Mouse (Mus musculus) MEL (cell line): ENCODE results near the gene 2900011O08Rik. TPM values are rescaled to one million over a fixed set of nuclear protein-coding genes. Genes with fewer than 3 reads are reported as not detected.

ENCODE experiments used
- DNase-seq: peaks from one replicate; pipeline ENCODE4 v3.0.0; 2011; ENCODE audit warnings: low read depth, low spot score
- H3K27ac ChIP-seq: 2 replicates; pipeline ENCODE4 v1.5.1; 2012; ENCODE audit warnings: low read depth, mild to moderate bottlenecking, control low read depth, low read length, moderate library complexity; ENCODE audit not compliant: control insufficient read depth
- H3K27me3 ChIP-seq, 2 experiments: fragments of 150-350 bp in 1 of 2; sonication (generic) in 1 of 2; 2 replicates each; pipeline ENCODE4 v1.6.1; 2012; ENCODE audit warnings: low read length in 2 of 2, mild to moderate bottlenecking in 2 of 2, improper control_type of control experiment in 1 of 2, moderate library complexity in 1 of 2; ENCODE audit not compliant: insufficient read depth in 2 of 2, control insufficient read depth in 1 of 2
- H3K36me3 ChIP-seq, 2 experiments: 2 replicates each; pipeline ENCODE4 v1.6.1; 2012 to 2014; ENCODE audit warnings: low read length in 2 of 2, improper control_type of control experiment in 1 of 2, inconsistent platforms in 1 of 2, mild to moderate bottlenecking in 1 of 2; ENCODE audit not compliant: insufficient read depth in 2 of 2, control insufficient read depth in 1 of 2
- H3K4me1 ChIP-seq, 2 experiments: fragments of 150-350 bp in 1 of 2; sonication (generic) in 1 of 2; 2 replicates each; pipeline ENCODE4 v1.6.1; 2012; ENCODE audit warnings: low read length in 2 of 2, improper control_type of control experiment in 1 of 2, mild to moderate bottlenecking in 1 of 2; ENCODE audit not compliant: insufficient read depth in 2 of 2, control insufficient read depth in 1 of 2
- H3K4me3 ChIP-seq, 2 experiments: fragments of 150-350 bp in 1 of 2; sonication (generic) in 1 of 2; 2 replicates each; pipeline ENCODE4 v1.5.1; 2012; ENCODE audit warnings: low read depth in 2 of 2, low read length in 2 of 2, mild to moderate bottlenecking in 2 of 2, moderate library complexity in 2 of 2, control low read depth in 1 of 2, improper control_type of control experiment in 1 of 2; ENCODE audit not compliant: control insufficient read depth in 1 of 2, insufficient read depth in 1 of 2
- H3K79me2 ChIP-seq: 2 replicates; pipeline ENCODE4 v1.6.1; 2012; ENCODE audit warnings: mild to moderate bottlenecking, low read length, moderate library complexity; ENCODE audit not compliant: control insufficient read depth, poor library complexity, insufficient read depth
- H3K9ac ChIP-seq: 2 replicates; pipeline ENCODE4 v1.6.1; 2012; ENCODE audit warnings: low read depth, mild to moderate bottlenecking, control low read depth, low read length, moderate library complexity; ENCODE audit not compliant: control insufficient read depth, poor library complexity, severe bottlenecking
- H3K9me3 ChIP-seq: fragments of 150-350 bp; sonication (generic); replicated peaks from 2 replicates; pipeline ENCODE4 v1.6.1; 2012; ENCODE audit warnings: mild to moderate bottlenecking, low read length, improper control_type of control experiment, moderate library complexity; ENCODE audit not compliant: insufficient read depth
- CHD2 ChIP-seq: IDR thresholded peaks from 2 replicates; pipeline ENCODE4 v1.6.1; 2011; ENCODE audit warnings: low read length, improper control_type of control experiment
- E2F4 ChIP-seq: IDR thresholded peaks from 2 replicates; pipeline ENCODE4 v1.6.1; 2011; ENCODE audit warnings: low read depth, low read length, improper control_type of control experiment, borderline replicate concordance
- EP300 ChIP-seq, 2 experiments: IDR thresholded peaks; 2 replicates each; pipeline ENCODE4 v1.6.1; 2011; ENCODE audit warnings: improper control_type of control experiment in 2 of 2, low read length in 2 of 2, low read depth in 1 of 2, mild to moderate bottlenecking in 1 of 2
- ETS1 ChIP-seq: IDR thresholded peaks from 2 replicates; pipeline ENCODE4 v1.6.1; 2012; ENCODE audit warnings: low read depth, mild to moderate bottlenecking, inconsistent platforms, low read length, improper control_type of control experiment, moderate library complexity
- GABPA ChIP-seq: IDR thresholded peaks from 2 replicates; pipeline ENCODE4 v1.6.1; 2012; ENCODE audit warnings: low read depth, mild to moderate bottlenecking, inconsistent platforms, low read length, improper control_type of control experiment, moderate library complexity
- GATA1 ChIP-seq: IDR thresholded peaks from 2 replicates; pipeline ENCODE4 v1.6.1; 2011; ENCODE audit warnings: low read depth, low read length, improper control_type of control experiment
- HCFC1 ChIP-seq: IDR thresholded peaks from 2 replicates; pipeline ENCODE4 v1.6.1; 2012; ENCODE audit warnings: low read depth, mild to moderate bottlenecking, inconsistent platforms, low read length, improper control_type of control experiment, moderate library complexity
- MEF2A ChIP-seq: IDR thresholded peaks from 2 replicates; pipeline ENCODE4 v1.6.1; 2014; ENCODE audit warnings: low read depth, mild to moderate bottlenecking, inconsistent platforms, low read length, improper control_type of control experiment; ENCODE audit not compliant: poor library complexity, insufficient replicate concordance, severe bottlenecking; ENCODE audit errors: extremely low read depth
- MXI1 ChIP-seq: IDR thresholded peaks from 2 replicates; pipeline ENCODE4 v1.6.1; 2011; ENCODE audit warnings: mild to moderate bottlenecking, low read depth, low read length, improper control_type of control experiment
- NELFE ChIP-seq: IDR thresholded peaks from 2 replicates; pipeline ENCODE4 v1.6.1; 2011; ENCODE audit warnings: low read depth, low read length, improper control_type of control experiment
- POLR2AphosphoS5 ChIP-seq: IDR thresholded peaks from 2 replicates; pipeline ENCODE4 v1.6.1; 2012; ENCODE audit warnings: low read depth, borderline replicate concordance, mild to moderate bottlenecking, inconsistent platforms, low read length, moderate library complexity, mixed read lengths
- SMC3 ChIP-seq: IDR thresholded peaks from 2 replicates; pipeline ENCODE4 v1.6.1; 2011; ENCODE audit warnings: low read depth, low read length, improper control_type of control experiment
- TAL1 ChIP-seq: IDR thresholded peaks from 2 replicates; pipeline ENCODE4 v1.6.1; 2012; ENCODE audit warnings: mild to moderate bottlenecking, inconsistent platforms, low read length, moderate library complexity, mixed read lengths
- TCF12 ChIP-seq: IDR thresholded peaks from 2 replicates; pipeline ENCODE4 v1.6.1; 2014; ENCODE audit warnings: low read depth, mild to moderate bottlenecking, inconsistent platforms, low read length, improper control_type of control experiment, moderate library complexity
- UBTF ChIP-seq: IDR thresholded peaks from 2 replicates; pipeline ENCODE4 v1.6.1; 2012; ENCODE audit warnings: low read depth, mild to moderate bottlenecking, inconsistent platforms, low read length, improper control_type of control experiment, moderate library complexity, borderline replicate concordance; ENCODE audit not compliant: insufficient read depth
- USF1 ChIP-seq: IDR thresholded peaks from 2 replicates; pipeline ENCODE4 v1.6.1; 2014; ENCODE audit warnings: low read depth, mild to moderate bottlenecking, inconsistent platforms, low read length, improper control_type of control experiment, moderate library complexity
- ZC3H11A ChIP-seq: IDR thresholded peaks from 2 replicates; pipeline ENCODE4 v1.6.1; 2012; ENCODE audit warnings: low read depth, mild to moderate bottlenecking, inconsistent platforms, low read length, improper control_type of control experiment
- ZNF384 ChIP-seq: IDR thresholded peaks from 2 replicates; pipeline ENCODE4 v1.6.1; 2012; ENCODE audit warnings: low read depth, mild to moderate bottlenecking, inconsistent platforms, low read length, improper control_type of control experiment
- polyA plus RNA-seq, 2 experiments: library from polyadenylated mRNA; stranded (reverse) in 1 of 2; unstranded in 1 of 2; fragments of >175 nt in 1 of 2; fragments of >200 nt in 1 of 2; gene quantifications; 2 replicates each; pipeline versions ENCODE4 v1.2.1 to v1.2.4; 2012; ENCODE audit warnings: low replicate concordance in 2 of 2, low read depth in 1 of 2; ENCODE audit not compliant: insufficient read length in 2 of 2, insufficient read depth in 1 of 2, missing spikeins in 1 of 2
- total RNA-seq: library from RNA; depleted of rRNA; stranded (reverse); fragments of 300-350 nt; gene quantifications from 2 replicates; pipeline ENCODE4 v1.2.3, GENCODE M21; 2012

Gene 2900011O08Rik
- total and polyA plus RNA-seq, 3 experiments, result 0.04 TPM; not detected in 2

DNA sequence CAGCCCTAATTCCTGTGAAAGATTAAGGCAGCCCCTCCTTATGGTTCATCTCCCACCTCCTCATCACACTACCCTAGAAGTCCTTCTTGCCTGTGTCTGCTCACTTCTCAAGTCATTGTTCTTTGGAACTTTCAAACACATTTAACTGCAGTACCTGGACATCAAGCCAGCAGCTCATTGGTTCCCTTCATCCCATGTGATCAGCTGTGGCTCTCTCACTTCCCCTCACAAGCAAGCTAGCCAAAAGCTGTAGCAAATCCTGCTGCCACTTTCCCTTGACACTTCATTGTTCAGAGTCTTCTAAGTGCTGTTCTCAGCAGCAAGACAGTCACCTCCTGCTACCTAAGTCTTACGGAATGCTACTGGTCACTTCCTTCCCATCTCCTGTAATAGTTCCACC is 138.8 kb downstream of the 2900011O08Rik start:
- Histone ChIP-seq H3K27me3 (no peaks in the 10 kb centered on the region), H3K9me3 (no peaks in the 10 kb centered on the region), H3K79me2 (no peaks in the 10 kb centered on the region), H3K4me3 (no peak overlapping the region), H3K4me1 (peaks cover 6 to 25% of the 10 kb centered on the region in 2 experiments), H3K27ac (no peak overlapping the region), H3K36me3 (peaks cover 8 to 39% of the 10 kb centered on the region in 2 experiments), H3K9ac (no peak overlapping the region)
- no peak for TF ChIP-seq MXI1
- TF ChIP-seq USF1, result 0 out of 2 replicates have a peak, but pooled peaks have one; percentile 39
- no peak for DNase-seq

DNA sequence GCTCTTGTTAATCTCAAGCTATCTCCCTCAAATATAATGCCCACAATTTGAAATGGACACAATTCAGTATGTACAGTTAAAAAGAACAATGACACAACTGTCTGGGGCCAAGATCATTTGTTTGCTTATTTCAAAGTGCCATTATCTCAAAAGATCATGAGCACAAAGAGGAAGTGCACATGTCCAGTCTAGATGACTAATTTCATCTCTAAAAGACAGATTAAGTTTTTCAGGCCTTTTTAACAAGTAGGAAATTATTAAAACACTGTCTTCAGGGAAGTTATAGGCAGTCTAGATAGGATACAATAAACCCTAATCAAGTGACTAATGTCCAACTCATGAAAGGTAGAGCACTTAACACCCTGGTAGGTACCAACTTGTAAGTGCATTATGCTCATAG is 142.6 kb downstream of the 2900011O08Rik start:
- no peaks in the 10 kb centered on the region for H3K27me3 ChIP-seq
- peak; percentile 50 for DNase-seq
- no peak overlapping the region for H3K9ac ChIP-seq
- H3K4me3 ChIP-seq, result no peak overlapping the region
- peaks cover 0 to 10% of the 10 kb centered on the region in 2 experiments; a peak in 3 of 4 replicates for H3K4me1 ChIP-seq
- no peak for TF ChIP-seq MEF2A
- no peak for TF ChIP-seq UBTF
- TF ChIP-seq ZC3H11A, result no peak
- TF ChIP-seq TAL1, result no peak
- peak; percentile 56 to 87 for TF ChIP-seq EP300 (IDR thresholded peaks at IDR 0.05; ENCODE audit: low read depth in 1 of 2, low read length in 2 of 2)
- TF ChIP-seq GATA1, result peak; percentile 72
- TF ChIP-seq TCF12, result no peak
- TF ChIP-seq ETS1, result 0 out of 2 replicates have a peak, but pooled peaks have one; percentile 16
- TF ChIP-seq CHD2, result no peak
- TF ChIP-seq GABPA, result no peak
- TF ChIP-seq ZNF384, result no peak
- TF ChIP-seq POLR2AphosphoS5, result no peak
- TF ChIP-seq USF1, result no peak
- no peak for TF ChIP-seq NELFE
- no peak for TF ChIP-seq SMC3
- TF ChIP-seq E2F4, result no peak
- no peak for TF ChIP-seq HCFC1
- H3K27ac ChIP-seq, result peak overlapping the region; percentile 70
- no peaks in the 10 kb centered on the region for H3K9me3 ChIP-seq
- H3K79me2 ChIP-seq, result no peaks in the 10 kb centered on the region
- peaks cover 13 to 18% of the 10 kb centered on the region in 2 experiments for H3K36me3 ChIP-seq
